Mouse (Mus musculus) spleen, adult 18-20 months (tissue): ENCODE measurements at regions not wholly inside any gene's neighbourhood (a gene's known extent, or its start where the extent isn't known, plus 50 kb on each side); places are given as distances from the start of the nearest gene placed in this dataset.

ENCODE experiments used
- DNase-seq, 2 experiments: peaks; one replicate each; pipeline ENCODE4 v3.0.0; 2022; ENCODE audit warnings: mixed read lengths in 2 of 2

DNA sequence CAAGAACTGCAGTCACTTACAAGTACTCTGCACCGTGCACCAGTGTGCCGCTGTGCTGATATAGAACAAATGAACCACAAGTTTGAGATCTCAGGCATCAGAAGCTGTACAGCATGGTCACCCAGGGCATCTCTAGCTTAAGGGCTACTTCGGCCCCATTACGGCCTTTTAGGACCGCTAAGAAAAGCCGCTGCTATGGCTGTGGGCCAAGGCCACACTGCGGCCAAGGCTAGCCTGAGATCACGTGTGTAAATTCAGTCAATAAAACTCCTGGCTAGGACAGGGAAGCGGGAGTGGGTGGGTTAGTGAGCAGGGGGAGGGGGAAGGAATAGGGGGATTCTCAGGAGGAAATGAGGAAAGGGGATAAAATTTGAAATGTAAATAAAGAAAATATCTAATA lies 50.9 kb upstream of the Atp12a start:
- DNase-seq: no peak

DNA sequence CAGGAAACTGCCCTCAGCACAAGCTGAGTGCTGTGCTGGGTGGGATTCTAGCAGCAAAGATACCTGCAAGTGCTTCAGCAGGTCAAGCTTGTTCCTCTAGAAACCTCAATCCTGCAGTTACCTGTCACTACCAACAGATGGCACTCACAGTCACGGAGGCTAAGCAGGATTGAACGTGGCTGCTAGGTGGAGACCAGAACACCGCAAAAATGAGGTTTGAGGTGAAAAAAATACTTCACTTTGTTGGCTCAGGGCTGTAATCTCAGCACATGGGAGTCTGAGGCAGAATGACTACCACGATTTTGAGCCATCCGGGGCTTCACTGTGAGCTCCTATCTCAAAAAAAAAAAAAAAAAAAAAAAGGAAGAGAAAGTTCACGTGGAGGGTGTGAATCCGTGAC lies 50.4 kb upstream of the Atp12a start:
- DNase-seq: peak in 1 of 2 experiments; percentile 13
